Mouse (Mus musculus) induced T-regulatory cell, adult 2 months (primary cell): ENCODE measurements around the gene Olfr1440.

Experiments used
- DNase-seq: peaks from one replicate; pipeline ENCODE4 v3.0.0-alpha.2; 2012; ENCODE audit warnings: low read depth

Gene Olfr1440

GRCm38 (mm10) chr19:12386979-12387378 lies at the start of gene Olfr1440:
TSS of gene Olfr1440 (plus strand) at chr19:12387279.
- no peak for DNase-seq

- DNase-seq, result no peak
Observed at GRCm38 (mm10) chr19:12373004-12373403, 14.1 kb upstream of the Olfr1440 start.

GRCm38 (mm10) chr19:12374465-12375025 lies 12.5 kb upstream of the Olfr1440 start:
- no peak for DNase-seq

GRCm38 (mm10) chr19:12413737-12414136 lies 26.7 kb downstream of the Olfr1440 start:
- DNase-seq, result no peak

- no peak for DNase-seq
Observed at GRCm38 (mm10) chr19:12417361-12417760, 30.3 kb downstream of the Olfr1440 start, which contains the start of gene Olfr1441. TSS of gene Olfr1441 (plus strand) at chr19:12417433.

GRCm38 (mm10) chr19:12418312-12418711 lies 31.2 kb downstream of the Olfr1440 start:
- no peak for DNase-seq

GRCm38 (mm10) chr19:12420555-12420954 lies 33.5 kb downstream of the Olfr1440 start:
- no peak for DNase-seq

- DNase-seq, result no peak
Observed at GRCm38 (mm10) chr19:12421680-12422079, 34.6 kb downstream of the Olfr1440 start.

- DNase-seq, result no peak
Observed at GRCm38 (mm10) chr19:12427101-12427500, 40.0 kb downstream of the Olfr1440 start.

GRCm38 (mm10) chr19:12427605-12428004 lies 40.5 kb downstream of the Olfr1440 start, which contains the start of gene Pfpl:
TSS of gene Pfpl (plus strand) at chr19:12427905.
- no peak for DNase-seq

- peak; percentile 48 for DNase-seq
Observed at GRCm38 (mm10) chr19:12433033-12433432, 46.0 kb downstream of the Olfr1440 start.

- no peak for DNase-seq
Observed at GRCm38 (mm10) chr19:12435011-12435416, 47.9 kb downstream of the Olfr1440 start.

- DNase-seq, result no peak
Observed at GRCm38 (mm10) chr19:12435750-12436524, 48.9 kb downstream of the Olfr1440 start.

GRCm38 (mm10) chr19:12439581-12439980 lies 52.5 kb downstream of the Olfr1440 start:
- DNase-seq, result no peak

- no peak for DNase-seq
Observed at GRCm38 (mm10) chr19:12440103-12440725, 53.1 kb downstream of the Olfr1440 start.

GRCm38 (mm10) chr19:12442560-12442959 lies 55.5 kb downstream of the Olfr1440 start:
- DNase-seq, result no peak

GRCm38 (mm10) chr19:12445014-12445413 lies 57.9 kb downstream of the Olfr1440 start:
- no peak for DNase-seq
